Mouse (Mus musculus) embryonic facial prominence, embryonic 12.5 days (tissue): Measurements from ENCODE around the gene Hrh2. TPM values are rescaled to one million over a fixed set of nuclear protein-coding genes. Genes with fewer than 3 reads are reported as not detected.
A peak's percentile ranks its signal among the peaks of the same experiment; 100 is the strongest.

Experiments
- ATAC-seq: fragments of 200-750 bp; cut with Nextera tagmentation; 2 replicates; pipeline ENCODE4 v1.8.0; 2017; ENCODE audit not compliant: insufficient number of reproducible peaks, insufficient read depth, low FRiP score, low TSS enrichment
- H3K27ac ChIP-seq: fragments of 300-500 bp; sonication (generic); 2 replicates; pipeline ENCODE4 v1.5.1; 2016; ENCODE audit warnings: mild to moderate bottlenecking
- H3K27me3 ChIP-seq: fragments of 300-500 bp; sonication (generic); 2 replicates; pipeline ENCODE4 v1.6.1; 2016; ENCODE audit warnings: mild to moderate bottlenecking, moderate library complexity
- H3K36me3 ChIP-seq: fragments of 300-500 bp; sonication (generic); 2 replicates; pipeline ENCODE4 v1.6.1; 2016; ENCODE audit warnings: mild to moderate bottlenecking
- H3K4me1 ChIP-seq: fragments of 300-500 bp; sonication (generic); 2 replicates; pipeline ENCODE4 v1.6.1; 2016
- H3K4me2 ChIP-seq: fragments of 300-500 bp; sonication (generic); replicated peaks from 2 replicates; pipeline ENCODE4 v1.6.1; 2016; ENCODE audit warnings: mild to moderate bottlenecking, moderate library complexity
- H3K4me3 ChIP-seq: fragments of 300-500 bp; sonication (generic); 2 replicates; pipeline ENCODE4 v1.5.1; 2016; ENCODE audit warnings: mild to moderate bottlenecking
- H3K9ac ChIP-seq: fragments of 300-500 bp; sonication (generic); 2 replicates; pipeline ENCODE4 v1.6.1; 2016; ENCODE audit warnings: mild to moderate bottlenecking, moderate library complexity
- H3K9me3 ChIP-seq: fragments of 300-500 bp; sonication (generic); 2 replicates; pipeline ENCODE4 v1.6.1; 2016; ENCODE audit warnings: mild to moderate bottlenecking, moderate library complexity
- WGBS: fragments of 180-500 bp; shearing (Covaris S2); methylation state at CpG from one replicate; pipeline ENCODE4 v1.1.7; 2016; 5-methylcytosine and 5-hydroxymethylcytosine counted together
- polyA plus RNA-seq: library from polyadenylated mRNA; unstranded; fragments of >200 nt; fragmentation: Nextera tagmentation; extraction: Ambion mirVana; gene quantifications from 2 replicates; pipeline ENCODE4 v1.2.1, GENCODE M21; 2016

The Hrh2 gene
- 0.22 TPM in 1 of 2 replicates, not detected in the other for polyA plus RNA-seq

- peak within 1 kb of the TSS; percentile 37 for H3K4me3 ChIP-seq
- H3K4me2 ChIP-seq: peak within 1 kb of the TSS; percentile 70
- H3K27me3 ChIP-seq: peaks cover 36% of the 10 kb centered on the region
- ATAC-seq: no peak
- whole genome bisulfite sequencing: under 1% methylated on average over 31 of the region's 31 CpGs
- H3K27ac ChIP-seq: no peak within 1 kb of the TSS
- H3K9ac ChIP-seq: no peak within 1 kb of the TSS
- H3K36me3 ChIP-seq: no peaks in the 10 kb centered on the region
- H3K4me1 ChIP-seq: peaks cover 9% of the 10 kb centered on the region; the same call in 1 of the 2 replicates
- H3K9me3 ChIP-seq: no peaks in the 10 kb centered on the region
Measured at GRCm38 (mm10) chr13:54192021-54192481, at the start of gene Hrh2. Gene Hrh2, plus strand, starts transcription at chr13:54192129.

- no peaks in the 10 kb centered on the region for H3K9me3 ChIP-seq
- no peaks in the 10 kb centered on the region for H3K4me1 ChIP-seq
- no peak for ATAC-seq
- no peak overlapping the region for H3K4me3 ChIP-seq
- H3K36me3 ChIP-seq: no peaks in the 10 kb centered on the region
- 38% methylated on average over 5 of the region's 5 CpGs for WGBS
- H3K27ac ChIP-seq: no peak overlapping the region
- no peaks in the 10 kb centered on the region for H3K27me3 ChIP-seq
- H3K9ac ChIP-seq: no peak overlapping the region
- H3K4me2 ChIP-seq: no peak overlapping the region
Measured at GRCm38 (mm10) chr13:54143788-54144187, 48.1 kb upstream of the Hrh2 start.

- Histone ChIP-seq H3K36me3 (no peaks in the 10 kb centered on the region), H3K4me2 (no peak overlapping the region), H3K9ac (no peak overlapping the region), H3K4me1 (no peaks in the 10 kb centered on the region), H3K4me3 (no peak overlapping the region), H3K27me3 (no peaks in the 10 kb centered on the region), H3K9me3 (no peaks in the 10 kb centered on the region), H3K27ac (no peak overlapping the region)
- no peak for ATAC-seq
- 76% methylated on average over 5 of the region's 5 CpGs for WGBS
Measured at GRCm38 (mm10) chr13:54144624-54145023, 47.3 kb upstream of the Hrh2 start.

GRCm38 (mm10) chr13:54147328-54147727 is 44.6 kb upstream of the Hrh2 start:
- H3K4me2 ChIP-seq: no peak overlapping the region
- H3K9ac ChIP-seq: no peak overlapping the region
- no peaks in the 10 kb centered on the region for H3K4me1 ChIP-seq
- no peak overlapping the region for H3K4me3 ChIP-seq
- no peaks in the 10 kb centered on the region for H3K27me3 ChIP-seq
- no peaks in the 10 kb centered on the region for H3K9me3 ChIP-seq
- no peaks in the 10 kb centered on the region for H3K36me3 ChIP-seq
- H3K27ac ChIP-seq: no peak overlapping the region
- no peak for ATAC-seq
- 54% methylated on average over 1 of the region's 1 CpGs for WGBS

- H3K9ac ChIP-seq: no peak overlapping the region
- 83% methylated on average over 1 of the region's 1 CpGs for WGBS
- ATAC-seq: no peak
- no peak overlapping the region for H3K4me3 ChIP-seq
- H3K4me1 ChIP-seq: no peaks in the 10 kb centered on the region
- H3K4me2 ChIP-seq: no peak overlapping the region
- no peak overlapping the region for H3K27ac ChIP-seq
- no peaks in the 10 kb centered on the region for H3K9me3 ChIP-seq
- H3K27me3 ChIP-seq: no peaks in the 10 kb centered on the region
- H3K36me3 ChIP-seq: no peaks in the 10 kb centered on the region
Measured at GRCm38 (mm10) chr13:54152421-54152820, 39.5 kb upstream of the Hrh2 start.

GRCm38 (mm10) chr13:54152911-54153310 is 39.0 kb upstream of the Hrh2 start:
- no peaks in the 10 kb centered on the region for H3K9me3 ChIP-seq
- no peaks in the 10 kb centered on the region for H3K4me1 ChIP-seq
- ATAC-seq: no peak
- H3K9ac ChIP-seq: no peak overlapping the region
- H3K36me3 ChIP-seq: no peaks in the 10 kb centered on the region
- H3K4me2 ChIP-seq: no peak overlapping the region
- 53% methylated on average over 7 of the region's 7 CpGs for WGBS
- no peak overlapping the region for H3K27ac ChIP-seq
- H3K4me3 ChIP-seq: no peak overlapping the region
- H3K27me3 ChIP-seq: no peaks in the 10 kb centered on the region

- H3K36me3 ChIP-seq: no peaks in the 10 kb centered on the region
- no peak for ATAC-seq
- WGBS: 26% methylated on average over 9 of the region's 9 CpGs
- no peak overlapping the region for H3K4me3 ChIP-seq
- no peak overlapping the region for H3K4me2 ChIP-seq
- no peaks in the 10 kb centered on the region for H3K4me1 ChIP-seq
- no peaks in the 10 kb centered on the region for H3K9me3 ChIP-seq
- no peak overlapping the region for H3K9ac ChIP-seq
- H3K27ac ChIP-seq: no peak overlapping the region
- H3K27me3 ChIP-seq: no peaks in the 10 kb centered on the region
Measured at GRCm38 (mm10) chr13:54153672-54154218, 38.2 kb upstream of the Hrh2 start.

- Histone ChIP-seq H3K4me3 (no peak overlapping the region), H3K27ac (no peak overlapping the region), H3K4me2 (no peak overlapping the region), H3K4me1 (peaks cover 5% of the 10 kb centered on the region; the same call in 1 of the 2 replicates), H3K36me3 (no peaks in the 10 kb centered on the region), H3K9me3 (no peaks in the 10 kb centered on the region), H3K27me3 (no peaks in the 10 kb centered on the region), H3K9ac (no peak overlapping the region)
- WGBS: 93% methylated on average over 2 of the region's 2 CpGs
- ATAC-seq: no peak
Measured at GRCm38 (mm10) chr13:54155822-54156221, 36.1 kb upstream of the Hrh2 start.

GRCm38 (mm10) chr13:54159256-54159655 is 32.7 kb upstream of the Hrh2 start:
- Histone ChIP-seq H3K36me3 (no peaks in the 10 kb centered on the region), H3K9ac (no peak overlapping the region), H3K4me1 (peaks cover 8% of the 10 kb centered on the region; the same call in 1 of the 2 replicates), H3K27me3 (no peaks in the 10 kb centered on the region), H3K4me3 (no peak overlapping the region), H3K4me2 (no peak overlapping the region), H3K27ac (no peak overlapping the region), H3K9me3 (no peaks in the 10 kb centered on the region)
- 10% methylated on average over 7 of the region's 7 CpGs for whole genome bisulfite sequencing
- ATAC-seq: no peak

GRCm38 (mm10) chr13:54159756-54160155 is 32.2 kb upstream of the Hrh2 start:
- Histone ChIP-seq H3K4me3 (no peak overlapping the region), H3K4me2 (no peak overlapping the region), H3K9ac (no peak overlapping the region), H3K4me1 (peaks cover 8% of the 10 kb centered on the region; the same call in 1 of the 2 replicates), H3K27ac (no peak overlapping the region), H3K9me3 (no peaks in the 10 kb centered on the region), H3K27me3 (no peaks in the 10 kb centered on the region), H3K36me3 (no peaks in the 10 kb centered on the region)
- WGBS: 55% methylated on average over 11 of the region's 11 CpGs
- ATAC-seq: no peak

GRCm38 (mm10) chr13:54160546-54160945 is 31.4 kb upstream of the Hrh2 start:
- 39% methylated on average over 1 of the region's 1 CpGs for WGBS
- H3K4me1 ChIP-seq: peaks cover 8% of the 10 kb centered on the region; the same call in 1 of the 2 replicates
- H3K9ac ChIP-seq: no peak overlapping the region
- H3K36me3 ChIP-seq: no peaks in the 10 kb centered on the region
- no peak overlapping the region for H3K4me3 ChIP-seq
- H3K27me3 ChIP-seq: no peaks in the 10 kb centered on the region
- H3K4me2 ChIP-seq: no peak overlapping the region
- H3K27ac ChIP-seq: no peak overlapping the region
- H3K9me3 ChIP-seq: no peaks in the 10 kb centered on the region
- ATAC-seq: no peak

- 93% methylated on average over 2 of the region's 2 CpGs for WGBS
- Histone ChIP-seq H3K36me3 (no peaks in the 10 kb centered on the region), H3K9me3 (no peaks in the 10 kb centered on the region), H3K4me1 (peaks cover 8% of the 10 kb centered on the region; the same call in 1 of the 2 replicates), H3K4me3 (no peak overlapping the region), H3K27ac (no peak overlapping the region), H3K9ac (no peak overlapping the region), H3K4me2 (no peak overlapping the region), H3K27me3 (no peaks in the 10 kb centered on the region)
- no peak for ATAC-seq
Measured at GRCm38 (mm10) chr13:54161514-54161913, 30.4 kb upstream of the Hrh2 start.
